Mouse (Mus musculus) liver, embryonic 14.5 days (tissue): ENCODE measurements around the gene Hmgcl. TPM values are rescaled to one million over a fixed set of nuclear protein-coding genes. Genes with fewer than 3 reads are reported as not detected.

Experiments
- ATAC-seq: fragments of 200-750 bp; cut with Nextera tagmentation; 2 replicates; pipeline ENCODE4 v1.8.0; 2017; ENCODE audit warnings: moderate number of reproducible peaks, mild to moderate bottlenecking, moderate library complexity; ENCODE audit not compliant: insufficient read depth
- DNase-seq, 3 experiments: peaks; one replicate each; pipeline ENCODE4 v3.0.0-alpha.2; 2012 to 2013; ENCODE audit warnings: low read depth in 3 of 3, low spot score in 3 of 3
- H3K27ac ChIP-seq: fragments of 300-500 bp; sonication (generic); 2 replicates; pipeline ENCODE4 v1.5.1; 2014; ENCODE audit warnings: moderate library complexity, mild to moderate bottlenecking, control low read depth, inconsistent platforms
- H3K27me3 ChIP-seq: fragments of 300-500 bp; sonication (generic); 2 replicates; pipeline ENCODE4 v1.6.1; 2014; ENCODE audit warnings: mild to moderate bottlenecking, low read length, moderate library complexity; ENCODE audit not compliant: control insufficient read depth, insufficient read depth
- H3K36me3 ChIP-seq: fragments of 300-500 bp; sonication (generic); replicated peaks from 2 replicates; pipeline ENCODE4 v1.6.1; 2014; ENCODE audit warnings: low read depth; ENCODE audit not compliant: control insufficient read depth, insufficient read depth
- H3K4me1 ChIP-seq, 2 experiments: fragments of 200-500 bp in 1 of 2; fragments of 300-500 bp in 1 of 2; sonication (generic) in 1 of 2; replicated peaks; 2 replicates each; pipeline ENCODE4 v1.6.1; 2012 to 2014; ENCODE audit warnings: antibody characterized with exemption in 1 of 2, inconsistent platforms in 1 of 2, low read length in 1 of 2; ENCODE audit not compliant: control insufficient read depth in 2 of 2, insufficient read depth in 2 of 2
- H3K4me2 ChIP-seq: fragments of 300-500 bp; sonication (generic); 2 replicates; pipeline ENCODE4 v1.6.1; 2014; ENCODE audit warnings: low read depth, mild to moderate bottlenecking, control low read depth, moderate library complexity
- H3K4me3 ChIP-seq, 2 experiments: fragments of 200-500 bp in 1 of 2; fragments of 300-500 bp in 1 of 2; sonication (generic) in 1 of 2; 2 replicates each; pipeline ENCODE4 v1.5.1; 2012 to 2014; ENCODE audit warnings: low read depth in 2 of 2, low read length in 2 of 2, mild to moderate bottlenecking in 2 of 2, control low read depth in 1 of 2, inconsistent platforms in 1 of 2, moderate library complexity in 1 of 2; ENCODE audit not compliant: insufficient read depth in 1 of 2
- H3K9ac ChIP-seq: fragments of 300-500 bp; sonication (generic); replicated peaks from 2 replicates; pipeline ENCODE4 v1.6.1; 2014; ENCODE audit warnings: mild to moderate bottlenecking, control low read depth, moderate library complexity
- H3K9me3 ChIP-seq: fragments of 300-500 bp; sonication (generic); 2 replicates; pipeline ENCODE4 v1.6.1; 2016; ENCODE audit warnings: low read length, mixed read lengths; ENCODE audit not compliant: control insufficient read depth
- CTCF ChIP-seq: IDR thresholded peaks from 2 replicates; pipeline ENCODE4 v1.5.1; 2016; ENCODE audit warnings: antibody characterized with exemption, low read depth, control low read depth
- EP300 ChIP-seq: IDR thresholded peaks from 2 replicates; pipeline ENCODE4 v1.6.1; 2016; ENCODE audit warnings: antibody characterized with exemption, low read depth
- WGBS: fragments of 180-500 bp; shearing (Covaris S2); extraction: QIAGEN DNeasy Blood & Tissue Kit; methylation state at CpG from one replicate; pipeline ENCODE4 v1.1.7; 2014; ENCODE audit not compliant: insufficient replicate concordance; 5-methylcytosine and 5-hydroxymethylcytosine counted together
- polyA plus RNA-seq, 2 experiments: library from polyadenylated mRNA; depleted of rRNA in 1 of 2; stranded (reverse) in 1 of 2; unstranded in 1 of 2; fragments of >200 nt; fragmentation: Nextera tagmentation in 1 of 2; extraction: Ambion mirVana in 1 of 2; gene quantifications; 2 replicates each; pipeline versions ENCODE4 v1.2.1 to v1.2.3; 2012 to 2014

The Hmgcl gene
- polyA plus RNA-seq, 2 experiments = 43.4 to 71.9 TPM

DNA sequence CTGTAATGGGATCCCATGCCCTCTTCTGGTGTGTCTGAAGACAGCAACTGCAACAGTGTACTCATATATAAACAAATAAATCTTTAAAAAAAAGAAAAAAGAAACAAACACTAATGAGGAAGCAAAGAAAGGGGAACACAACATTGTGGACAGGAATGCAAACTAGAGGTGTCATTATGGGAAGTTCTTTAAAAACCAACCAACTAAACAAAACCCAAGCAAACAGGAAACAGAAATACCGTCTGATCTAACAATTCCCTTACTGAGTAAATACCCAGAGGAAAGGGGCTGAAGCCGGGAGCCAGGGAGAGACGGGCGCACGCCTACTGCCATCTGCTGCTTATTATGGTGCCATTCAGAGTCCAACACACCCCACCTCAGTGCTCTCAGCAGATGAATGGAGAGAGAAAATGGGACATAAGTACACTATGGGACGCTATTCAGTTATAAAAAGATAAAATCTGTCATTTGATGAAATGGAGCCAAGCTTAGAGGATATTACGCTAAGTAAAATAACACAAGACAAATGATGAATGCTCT lies 35.3 kb downstream of the Hmgcl start:
- H3K9me3 ChIP-seq = no peaks in the 10 kb centered on the region
- no peak for TF ChIP-seq EP300
- no peak for TF ChIP-seq CTCF
- peaks cover 62% of the 10 kb centered on the region for H3K36me3 ChIP-seq
- no peak overlapping the region for H3K27ac ChIP-seq
- no peak overlapping the region for H3K4me2 ChIP-seq
- DNase-seq (no peak), ATAC-seq (no peak)
- WGBS = 76% methylated on average over 7 of the region's 7 CpGs
- H3K4me3 ChIP-seq = no peak overlapping the region
- H3K4me1 ChIP-seq = peaks cover 17 to 20% of the 10 kb centered on the region in 2 experiments
- no peak overlapping the region for H3K9ac ChIP-seq
- H3K27me3 ChIP-seq = no peaks in the 10 kb centered on the region

DNA sequence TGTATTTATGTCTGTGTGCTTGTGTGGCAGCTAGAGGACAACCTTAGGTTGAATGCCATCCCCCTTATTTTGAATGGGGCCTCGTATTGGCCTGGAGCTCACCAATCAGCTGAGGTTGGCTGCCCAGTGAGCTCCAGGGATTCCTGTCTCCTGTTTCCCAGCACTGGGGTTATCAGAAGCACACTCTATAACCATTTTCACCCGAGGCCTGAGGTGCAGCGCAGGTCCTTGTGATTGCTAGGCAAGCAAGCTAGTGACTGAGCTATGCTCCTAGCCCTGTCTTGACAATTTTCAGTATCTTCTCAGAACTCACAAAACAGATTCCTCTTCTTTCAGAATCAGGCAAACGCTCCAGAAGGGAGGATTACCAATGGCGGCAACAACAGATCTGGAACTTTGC lies 38.3 kb downstream of the Hmgcl start:
- peaks cover 40% of the 10 kb centered on the region for H3K36me3 ChIP-seq
- H3K4me3 ChIP-seq = peak overlapping the region; percentile 47 to 99
- peak overlapping the region; percentile 70 for H3K9ac ChIP-seq
- no peak for TF ChIP-seq EP300
- no peak for TF ChIP-seq CTCF
- ATAC-seq (no peak), DNase-seq (no peak)
- 79% methylated on average over 5 of the region's 5 CpGs for WGBS
- H3K9me3 ChIP-seq = no peaks in the 10 kb centered on the region
- peaks cover 22 to 26% of the 10 kb centered on the region in 2 experiments for H3K4me1 ChIP-seq
- peak overlapping the region; percentile 90 for H3K27ac ChIP-seq
- peak overlapping the region; percentile 91 for H3K4me2 ChIP-seq
- no peaks in the 10 kb centered on the region for H3K27me3 ChIP-seq

DNA sequence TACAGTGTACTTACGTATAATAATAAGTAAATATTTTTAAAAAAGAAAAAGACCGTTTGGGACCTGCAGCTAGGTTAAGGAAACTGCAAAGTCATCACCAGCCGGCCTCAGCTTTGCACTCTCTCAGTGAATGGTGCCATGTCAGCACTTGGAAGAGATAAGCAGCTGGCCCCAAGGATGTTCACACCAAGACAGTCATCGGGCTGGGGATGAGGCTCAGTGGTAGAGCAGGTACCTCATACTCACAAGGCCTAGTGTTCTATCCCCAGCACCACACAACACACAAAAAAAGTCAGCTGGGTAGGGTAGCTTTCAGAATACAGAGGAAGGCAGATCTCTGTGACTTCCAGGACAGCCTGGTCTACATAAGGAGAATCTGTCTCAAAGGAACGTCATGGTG lies 38.9 kb downstream of the Hmgcl start:
- Histone ChIP-seq H3K4me1 (peaks cover 22 to 26% of the 10 kb centered on the region in 2 experiments), H3K27me3 (no peaks in the 10 kb centered on the region), H3K9ac (peak overlapping the region; percentile 100), H3K9me3 (no peaks in the 10 kb centered on the region), H3K36me3 (peaks cover 40% of the 10 kb centered on the region), H3K27ac (peak overlapping the region; percentile 90), H3K4me3 (peak overlapping the region; percentile 53 to 99), H3K4me2 (peak overlapping the region; percentile 91)
- ATAC-seq = peak; percentile 80
- DNase-seq = peak; percentile 88 to 92 (median 90)
- 32% methylated on average over 5 of the region's 5 CpGs for WGBS
- TF ChIP-seq CTCF = no peak
- peak; percentile 75 for TF ChIP-seq EP300

DNA sequence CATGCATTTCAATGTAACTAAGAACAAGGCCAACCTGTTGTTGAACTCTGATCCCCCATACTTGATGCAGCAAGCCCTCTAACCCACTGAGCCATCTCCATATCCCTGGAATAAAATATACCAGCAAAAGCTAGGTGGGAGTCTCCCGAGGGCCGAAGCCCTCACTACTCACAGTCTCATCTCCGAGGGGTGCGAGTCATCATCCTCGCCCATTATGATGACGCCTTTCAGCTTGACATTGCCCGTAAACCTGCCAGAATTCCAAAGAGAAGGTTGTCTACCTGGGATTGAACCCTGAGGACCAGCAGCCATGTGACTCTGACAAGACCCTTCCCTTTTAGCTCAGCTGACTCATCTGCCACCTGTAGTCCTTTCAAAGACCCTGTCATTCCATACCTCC lies 39.5 kb downstream of the Hmgcl start:
- H3K9me3 ChIP-seq = no peaks in the 10 kb centered on the region
- no peaks in the 10 kb centered on the region for H3K27me3 ChIP-seq
- H3K4me3 ChIP-seq = peak overlapping the region; percentile 89 to 99
- 79% methylated on average over 7 of the region's 7 CpGs for WGBS
- TF ChIP-seq EP300 = no peak
- no peak for TF ChIP-seq CTCF
- H3K27ac ChIP-seq = peak overlapping the region; percentile 90
- peak overlapping the region; percentile 91 for H3K4me2 ChIP-seq
- peak overlapping the region; percentile 100 for H3K9ac ChIP-seq
- H3K4me1 ChIP-seq = peaks cover 22 to 26% of the 10 kb centered on the region in 2 experiments
- no peak for DNase-seq
- peaks cover 37% of the 10 kb centered on the region for H3K36me3 ChIP-seq
- ATAC-seq = no peak

- Histone ChIP-seq H3K36me3 (peaks cover 33% of the 10 kb centered on the region), H3K9me3 (no peaks in the 10 kb centered on the region), H3K4me3 (peak overlapping the region; percentile 89 to 99), H3K27me3 (no peaks in the 10 kb centered on the region), H3K4me1 (peaks cover 24 to 26% of the 10 kb centered on the region in 2 experiments), H3K4me2 (peak overlapping the region; percentile 91), H3K9ac (peak overlapping the region; percentile 100), H3K27ac (peak overlapping the region; percentile 90)
- ATAC-seq (0 out of 2 replicates have a peak, but pooled peaks have one; percentile 5), DNase-seq (no peak)
- WGBS = 8% methylated on average over 23 of the region's 23 CpGs
- TF ChIP-seq CTCF = no peak
- no peak for TF ChIP-seq EP300
These were observed 40.2 kb downstream of the Hmgcl start for GRCm38 (mm10) chr4:135986301-135986942.
